Mouse (Mus musculus): ENCODE results near the gene Eml6.

DNA sequence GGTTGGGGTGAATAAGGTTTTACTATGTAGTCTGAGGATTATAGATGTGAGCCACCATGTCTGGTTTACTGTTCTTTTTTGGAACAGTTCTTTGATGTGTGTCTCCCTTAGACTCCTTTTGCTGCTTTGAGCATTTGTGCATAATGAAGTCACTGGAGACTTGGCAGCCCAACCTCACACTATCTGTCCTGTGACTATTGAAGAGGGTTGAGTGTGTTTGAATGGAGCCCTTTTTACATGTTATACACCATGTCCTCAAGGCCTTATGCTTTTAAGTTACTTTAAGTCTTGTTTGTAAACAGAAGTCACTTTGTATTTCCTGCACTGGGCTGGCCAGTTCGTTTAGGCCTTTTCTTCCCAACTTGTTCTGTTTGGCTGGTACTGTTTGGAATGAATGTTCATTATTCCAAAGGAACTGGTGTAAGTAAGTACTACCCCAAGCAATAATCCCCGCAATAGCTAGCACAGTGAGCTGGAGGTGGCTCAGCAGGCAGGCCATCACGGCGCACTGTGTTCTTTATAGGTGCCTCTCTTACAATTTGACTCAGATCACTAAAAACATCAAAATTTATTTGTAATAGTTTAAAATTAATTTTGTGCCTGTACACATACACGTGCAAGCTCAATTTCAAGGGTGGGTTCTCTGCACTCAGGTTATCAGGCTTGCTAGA, 280.9 kb downstream of the Eml6 start:
- no peak for TF ChIP-seq CTCF (IDR thresholded peaks at IDR 0.05; ENCODE audit: control insufficient read depth, insufficient read depth, low read length)
- TF ChIP-seq POLR2A (IDR thresholded peaks at IDR 0.05; ENCODE audit: borderline replicate concordance, control insufficient read depth, low read depth, low read length): no peak

Measured in bone marrow, adult 2 months (tissue).